Mouse (Mus musculus) T-helper 17 cell (primary cell): ENCODE results near the gene Gm5624.
"Not testable (repeated sequence)": the region's sequence is repeated elsewhere in the genome, so short reads cannot be mapped to it uniquely, and the experiment has no call there.

ENCODE experiments used
- in situ Hi-C, 2 experiments: fragments of 300-600 bp; cut with MboI, MseI; formaldehyde crosslinking; loops; 1 replicate in 1 of 2; 2 replicates in 1 of 2; pipeline ENCODE4 v1.15.1; 2025; ENCODE audit warnings: high pct_unique_total_duplicates in 2 of 2

Gene Gm5624

DNA sequence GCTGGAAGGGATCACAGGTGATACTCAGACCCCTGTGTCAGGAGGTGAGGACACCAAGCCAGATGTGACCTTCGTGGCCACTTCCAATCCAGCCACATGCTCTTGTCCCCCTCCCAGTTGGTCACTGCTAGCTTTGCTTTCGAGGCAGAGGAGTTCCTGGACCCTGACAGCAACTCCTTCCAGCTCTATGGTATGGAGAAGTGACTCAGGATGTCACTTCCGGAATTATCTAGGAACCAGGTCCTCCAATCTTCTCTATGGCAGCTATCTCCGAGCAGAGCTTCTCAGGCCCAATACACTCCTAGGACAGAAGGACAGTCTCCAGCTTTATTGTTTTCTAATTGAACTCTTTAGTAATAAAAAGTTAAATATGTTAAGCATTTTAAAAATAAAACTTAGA, at the start of gene Gm5624:
Gene Gm5624, minus strand, starts transcription at position 202 of the 400 bp plus-strand sequence.
- in situ Hi-C loops = not testable (repeated sequence)

DNA sequence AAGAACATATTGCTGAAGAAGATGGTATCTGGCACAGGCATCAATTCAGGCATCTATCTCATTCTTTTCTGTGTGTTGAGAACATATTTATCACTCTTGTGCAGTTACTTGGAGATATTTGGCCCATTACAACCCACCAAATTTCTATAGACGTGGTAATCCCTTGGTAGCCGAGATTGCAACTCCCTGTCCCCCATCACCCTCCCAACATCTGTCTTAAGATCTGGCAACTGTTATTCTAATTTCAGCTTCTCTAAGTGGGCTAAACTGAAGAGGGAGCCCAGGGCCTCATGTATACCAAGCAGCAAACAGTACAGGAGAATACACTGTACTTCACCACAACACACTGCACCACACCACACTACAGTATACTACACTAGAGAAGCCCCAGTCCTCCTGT, 36.0 kb downstream of the Gm5624 start:
- in situ Hi-C loops = not testable (repeated sequence)

DNA sequence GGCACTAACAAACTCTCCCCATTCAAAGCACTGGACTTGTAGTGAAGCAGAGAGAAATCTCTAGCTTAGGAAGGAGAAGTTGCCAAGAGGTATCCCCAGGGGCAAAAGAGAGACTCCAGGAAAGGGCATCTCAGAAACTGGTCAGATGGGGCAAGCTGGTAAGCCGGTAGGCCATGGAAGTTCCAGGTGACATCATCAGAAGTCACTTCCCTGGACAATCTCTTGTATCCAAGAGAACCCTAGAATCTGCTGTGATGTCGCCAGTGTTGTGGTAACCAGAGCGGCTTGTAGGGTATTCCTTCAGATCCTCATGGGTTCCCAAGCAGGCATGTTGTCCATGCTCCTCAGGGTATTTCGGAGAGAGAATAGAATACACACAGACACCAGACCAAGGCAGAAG, 44.9 kb downstream of the Gm5624 start, which contains the start of gene Gm8247:
Gene Gm8247, plus strand, starts transcription at position 301 of the 400 bp plus-strand sequence.
- in situ Hi-C loops = loop anchor here in 1 of 2 experiments (5.0 kb wide), 1 partner anchor 1731 kb away; the partner anchor contains the start of gene Gm21977

DNA sequence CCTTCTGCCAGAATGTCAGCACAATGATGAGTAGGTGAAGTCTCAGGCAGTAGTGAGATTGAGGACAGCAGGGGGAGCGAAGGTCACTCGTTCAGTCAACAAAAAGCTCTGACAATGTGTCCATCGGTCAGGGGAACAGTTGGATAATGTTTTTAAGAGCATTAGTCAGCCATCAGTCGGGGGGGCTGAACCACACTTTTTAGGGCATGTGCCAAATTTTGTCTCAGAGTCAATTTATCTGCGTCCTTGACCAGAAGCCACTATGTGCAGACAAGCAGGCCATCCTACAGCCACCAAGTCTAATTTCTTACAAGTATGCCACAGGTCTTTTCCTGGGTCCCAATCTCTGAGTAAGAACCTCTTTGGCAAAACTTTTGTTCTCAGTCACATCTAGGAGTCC, 79.8 kb downstream of the Gm5624 start:
- in situ Hi-C loops = not testable (repeated sequence)

DNA sequence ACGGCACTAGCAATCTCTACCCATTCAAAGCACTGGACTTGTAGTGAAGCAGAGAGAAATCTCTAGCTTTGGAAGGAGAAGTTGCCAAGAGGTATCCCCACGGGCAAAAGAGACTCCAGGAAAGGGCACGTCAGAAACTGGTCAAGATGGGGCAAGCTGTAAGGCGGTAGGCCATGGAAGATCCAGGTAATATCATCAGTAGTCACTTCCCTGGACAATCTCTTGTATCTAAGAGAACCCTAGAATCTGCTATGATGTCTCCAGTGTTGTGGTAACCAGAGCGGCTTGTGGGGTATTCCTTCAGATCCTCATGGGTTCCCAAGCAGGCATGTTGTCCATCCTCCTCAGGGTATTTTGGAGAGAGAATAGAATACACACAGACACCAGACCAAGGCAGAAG, 109.8 kb downstream of the Gm5624 start, which contains the start of gene Gm17093:
Gene Gm17093, plus strand, starts transcription at position 301 of the 400 bp plus-strand sequence.
- in situ Hi-C loops = not testable (repeated sequence)
